Mouse (Mus musculus): ENCODE measurements around the gene Ppard.
A peak's percentile ranks its signal among the peaks of the same experiment; 100 is the strongest.

- no peak for TF ChIP-seq POLR2A (IDR thresholded peaks at IDR 0.05; ENCODE audit: borderline replicate concordance, extremely low read depth, insufficient read depth, insufficient read length, poor library complexity, severe bottlenecking)
- TF ChIP-seq CTCF (IDR thresholded peaks at IDR 0.05; ENCODE audit: borderline replicate concordance, extremely low read depth, insufficient read depth, insufficient read length): peak; percentile 97
These were observed 6.5 kb upstream of the Ppard start for GRCm38 (mm10) chr17:28226014-28226413.

Measured in brain, embryonic 14.5 days (tissue).